Mouse (Mus musculus): ENCODE results near the gene Ccl27b. TPM values are rescaled to one million over a fixed set of nuclear protein-coding genes. Genes with fewer than 3 reads are reported as not detected.
"Not testable (repeated sequence)": the region's sequence is repeated elsewhere in the genome, so short reads cannot be mapped to it uniquely, and the experiment has no call there.

Gene Ccl27b
- not detected in 2 replicates for polyA plus RNA-seq (2012; rRNA removed)

DNA sequence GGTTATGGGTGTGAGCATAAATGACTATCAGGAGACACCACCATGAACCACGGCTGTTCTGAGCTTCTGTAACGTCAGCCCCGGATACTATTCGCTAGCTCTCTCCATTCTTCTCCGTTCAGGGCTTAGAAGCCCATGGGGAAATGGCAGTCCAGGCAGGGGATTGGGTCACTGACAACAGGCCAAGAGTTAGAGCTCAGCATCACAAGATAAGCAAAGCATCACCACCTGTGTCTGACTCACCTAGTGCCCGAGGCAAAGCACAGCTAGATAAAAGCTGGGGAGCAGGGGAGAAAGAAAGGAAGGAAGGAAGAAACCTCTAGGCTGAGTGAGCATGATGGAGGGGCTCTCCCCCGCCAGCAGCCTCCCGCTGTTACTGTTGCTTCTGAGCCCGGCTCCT, at the start of gene Ccl27b:
Gene Ccl27b (plus strand): TSS at position 301 of the 400 bp plus-strand sequence.
- whole genome bisulfite sequencing = no CpG with 5 or more reads among the region's 9 CpGs
- not testable (repeated sequence) for H3K27ac ChIP-seq (ENCODE audit: insufficient read depth, low read length); H3K36me3 ChIP-seq (ENCODE audit: control insufficient read depth, insufficient read depth, low read length); H3K27me3 ChIP-seq (ENCODE audit: control insufficient read depth, insufficient read depth, low read length); DNase-seq (ENCODE audit: low read depth in 1 of 2, low spot score in 2 of 2); H3K4me1 ChIP-seq (ENCODE audit: control insufficient read depth, insufficient read depth, insufficient read length); H3K4me3 ChIP-seq (ENCODE audit: extremely low read depth, insufficient read depth, insufficient read length)

DNA sequence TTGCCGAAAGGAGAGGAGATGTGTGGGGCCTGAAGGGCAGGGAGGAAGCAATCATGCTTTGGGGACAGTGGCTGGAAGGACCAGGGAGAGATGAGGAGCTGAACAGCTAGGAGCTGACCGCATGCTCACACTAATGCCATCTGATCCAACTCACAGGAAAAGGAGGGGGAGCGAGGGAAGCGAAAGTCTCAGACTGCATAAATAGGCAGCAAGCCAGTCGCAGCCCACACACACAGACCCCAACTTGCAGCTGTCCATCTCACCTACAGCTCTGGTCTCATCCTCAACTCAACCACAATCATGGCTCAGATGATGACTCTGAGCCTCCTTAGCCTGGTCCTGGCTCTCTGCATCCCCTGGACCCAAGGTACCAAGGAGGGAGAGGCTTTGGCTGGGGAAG, 43.2 kb upstream of the Ccl27b start, which contains the start of gene Gm10591:
Gene Gm10591 (plus strand): TSS at position 301 of the 400 bp plus-strand sequence.
- H3K4me1 ChIP-seq (ENCODE audit: control insufficient read depth, insufficient read depth, insufficient read length); H3K4me3 ChIP-seq (ENCODE audit: extremely low read depth, insufficient read depth, insufficient read length); H3K27ac ChIP-seq (ENCODE audit: insufficient read depth, low read length); H3K36me3 ChIP-seq (ENCODE audit: control insufficient read depth, insufficient read depth, low read length); DNase-seq (ENCODE audit: low read depth in 1 of 2, low spot score in 2 of 2); H3K27me3 ChIP-seq (ENCODE audit: control insufficient read depth, insufficient read depth, low read length): not testable (repeated sequence)
- no CpG with 5 or more reads among the region's 5 CpGs for WGBS

- H3K27ac ChIP-seq (ENCODE audit: insufficient read depth, low read length); H3K4me3 ChIP-seq (ENCODE audit: extremely low read depth, insufficient read depth, insufficient read length); H3K27me3 ChIP-seq (ENCODE audit: control insufficient read depth, insufficient read depth, low read length); H3K36me3 ChIP-seq (ENCODE audit: control insufficient read depth, insufficient read depth, low read length); H3K4me1 ChIP-seq (ENCODE audit: control insufficient read depth, insufficient read depth, insufficient read length); DNase-seq (ENCODE audit: low read depth in 1 of 2, low spot score in 2 of 2): not testable (repeated sequence)
- no CpG with 5 or more reads among the region's 8 CpGs for WGBS
These were observed 25.6 kb upstream of the Ccl27b start, which contains the start of gene Gm2564 for GRCm38 (mm10) chr4:42629419-42629818. Gene Gm2564, plus strand, starts transcription at chr4:42629719.

- no CpG with 5 or more reads among the region's 3 CpGs for WGBS
- not testable (repeated sequence) for H3K27me3 ChIP-seq (ENCODE audit: control insufficient read depth, insufficient read depth, low read length); H3K36me3 ChIP-seq (ENCODE audit: control insufficient read depth, insufficient read depth, low read length); H3K4me1 ChIP-seq (ENCODE audit: control insufficient read depth, insufficient read depth, insufficient read length); DNase-seq (ENCODE audit: low read depth in 1 of 2, low spot score in 2 of 2); H3K27ac ChIP-seq (ENCODE audit: insufficient read depth, low read length); H3K4me3 ChIP-seq (ENCODE audit: extremely low read depth, insufficient read depth, insufficient read length)
These were observed 6.7 kb downstream of the Ccl27b start, which contains the start of gene Il11ra2 for GRCm38 (mm10) chr4:42661793-42662192. Gene Il11ra2, minus strand, starts transcription at chr4:42661893.

DNA sequence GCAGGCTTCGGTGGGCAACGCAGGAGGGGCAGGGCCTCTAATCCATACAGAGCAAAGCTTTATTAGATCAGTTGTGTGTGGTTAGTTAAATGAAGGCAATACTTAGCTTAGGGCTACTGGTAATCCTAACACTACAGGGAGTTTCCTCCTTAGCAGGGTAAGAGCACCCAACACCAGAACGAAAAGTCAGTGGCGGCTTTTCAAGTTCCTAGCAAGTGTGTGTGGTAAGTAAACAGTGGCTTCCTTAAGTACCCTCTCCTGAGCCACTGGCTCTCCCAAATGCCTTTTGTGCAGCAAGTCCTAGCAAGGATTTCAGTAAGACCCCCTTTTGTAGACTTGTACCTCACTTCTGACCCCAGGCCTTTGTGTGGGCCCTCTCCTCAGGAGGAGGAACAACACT, 20.4 kb downstream of the Ccl27b start:
- not testable (repeated sequence) for DNase-seq (ENCODE audit: low read depth in 1 of 2, low spot score in 2 of 2); H3K27ac ChIP-seq (ENCODE audit: insufficient read depth, low read length); H3K4me3 ChIP-seq (ENCODE audit: extremely low read depth, insufficient read depth, insufficient read length); H3K36me3 ChIP-seq (ENCODE audit: control insufficient read depth, insufficient read depth, low read length); H3K4me1 ChIP-seq (ENCODE audit: control insufficient read depth, insufficient read depth, insufficient read length); H3K27me3 ChIP-seq (ENCODE audit: control insufficient read depth, insufficient read depth, low read length)
- no CpG with 5 or more reads among the region's 4 CpGs for WGBS

DNA sequence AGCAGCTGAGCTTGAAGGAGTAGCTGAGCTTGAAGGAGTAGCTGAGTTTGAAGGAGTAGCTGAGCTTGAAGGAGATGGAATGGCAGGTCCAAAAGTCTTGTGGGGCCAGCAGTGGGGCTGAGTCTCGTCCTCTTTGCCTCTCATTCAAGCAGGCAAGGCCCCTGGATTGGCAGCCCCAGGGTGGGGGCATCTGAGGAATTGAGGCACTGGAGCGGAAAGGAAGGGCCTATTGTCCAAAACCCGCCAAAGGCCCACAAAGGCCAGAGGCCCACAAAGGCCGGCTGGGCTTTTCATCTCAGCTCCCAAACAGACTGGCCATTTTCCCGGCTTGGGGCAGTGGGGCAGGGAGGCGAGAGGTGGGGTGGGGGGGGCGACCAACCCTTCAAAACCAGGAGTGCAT, 24.3 kb downstream of the Ccl27b start:
- not testable (repeated sequence) for H3K27me3 ChIP-seq (ENCODE audit: control insufficient read depth, insufficient read depth, low read length); H3K4me1 ChIP-seq (ENCODE audit: control insufficient read depth, insufficient read depth, insufficient read length); H3K4me3 ChIP-seq (ENCODE audit: extremely low read depth, insufficient read depth, insufficient read length); H3K36me3 ChIP-seq (ENCODE audit: control insufficient read depth, insufficient read depth, low read length); H3K27ac ChIP-seq (ENCODE audit: insufficient read depth, low read length); DNase-seq (ENCODE audit: low read depth in 1 of 2, low spot score in 2 of 2)
- WGBS = no CpG with 5 or more reads among the region's 7 CpGs

GRCm38 (mm10) chr4:42680374-42681356, 25.6 kb downstream of the Ccl27b start:
- WGBS = no CpG with 5 or more reads among the region's 32 CpGs
- not testable (repeated sequence) for H3K27me3 ChIP-seq (ENCODE audit: control insufficient read depth, insufficient read depth, low read length)

DNA sequence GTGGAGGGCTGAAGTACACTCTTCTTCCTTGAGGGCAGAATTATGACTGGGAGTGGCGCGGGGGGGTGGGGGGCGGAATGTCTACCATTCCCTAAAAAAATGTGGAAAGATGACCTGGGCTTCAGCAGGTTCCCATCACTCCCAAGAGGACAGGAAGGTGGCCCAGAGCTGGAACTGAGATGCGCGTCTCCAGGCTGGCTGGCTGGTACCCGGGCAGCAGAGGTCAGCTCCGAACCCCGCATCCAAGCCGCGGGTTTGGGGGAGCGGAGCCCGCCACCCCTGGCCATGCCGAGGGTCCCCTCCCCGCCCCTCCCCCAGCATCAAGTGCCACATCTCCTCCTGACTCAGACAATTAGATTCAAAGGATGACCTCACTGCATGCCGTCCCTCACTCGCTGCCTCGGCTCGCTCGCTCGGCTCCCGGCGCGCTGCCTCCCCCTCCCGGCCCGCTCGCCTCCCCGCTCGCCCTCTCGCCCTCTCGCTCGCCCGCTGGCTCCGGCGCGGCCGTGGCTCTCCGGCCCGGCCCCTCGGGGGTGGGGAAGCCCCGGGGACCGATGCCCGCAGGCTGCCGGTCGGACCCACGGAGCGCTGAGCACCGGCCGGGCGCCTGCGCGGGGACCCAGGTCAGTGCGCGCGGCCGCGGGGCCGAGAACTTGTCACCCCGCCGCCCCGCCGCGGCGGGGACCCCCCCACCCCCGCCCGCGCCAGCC, 26.6 kb downstream of the Ccl27b start:
- not testable (repeated sequence) for H3K4me3 ChIP-seq (ENCODE audit: extremely low read depth, insufficient read depth, insufficient read length); H3K36me3 ChIP-seq (ENCODE audit: control insufficient read depth, insufficient read depth, low read length); H3K4me1 ChIP-seq (ENCODE audit: control insufficient read depth, insufficient read depth, insufficient read length); H3K27me3 ChIP-seq (ENCODE audit: control insufficient read depth, insufficient read depth, low read length); H3K27ac ChIP-seq (ENCODE audit: insufficient read depth, low read length); DNase-seq (ENCODE audit: low read depth in 1 of 2, low spot score in 2 of 2)
- no CpG with 5 or more reads among the region's 66 CpGs for WGBS

More at GRCm38 (mm10) chr4:42680374-42681356, 25.6 kb downstream of the Ccl27b start:
- not testable (repeated sequence) for H3K4me3 ChIP-seq (ENCODE audit: extremely low read depth, insufficient read depth, insufficient read length); H3K4me1 ChIP-seq (ENCODE audit: control insufficient read depth, insufficient read depth, insufficient read length); DNase-seq (ENCODE audit: low read depth in 1 of 2, low spot score in 2 of 2); H3K27ac ChIP-seq (ENCODE audit: insufficient read depth, low read length); H3K36me3 ChIP-seq (ENCODE audit: control insufficient read depth, insufficient read depth, low read length)

GRCm38 (mm10) chr4:42682183-42682524, 27.1 kb downstream of the Ccl27b start:
- not testable (repeated sequence) for H3K27me3 ChIP-seq (ENCODE audit: control insufficient read depth, insufficient read depth, low read length); H3K4me3 ChIP-seq (ENCODE audit: extremely low read depth, insufficient read depth, insufficient read length); H3K36me3 ChIP-seq (ENCODE audit: control insufficient read depth, insufficient read depth, low read length); H3K4me1 ChIP-seq (ENCODE audit: control insufficient read depth, insufficient read depth, insufficient read length); DNase-seq (ENCODE audit: low read depth in 1 of 2, low spot score in 2 of 2); H3K27ac ChIP-seq (ENCODE audit: insufficient read depth, low read length)
- no CpG with 5 or more reads among the region's 18 CpGs for WGBS
